Mouse (Mus musculus): ENCODE data around the gene Unc93a2.
"Not testable (repeated sequence)": the region's sequence is repeated elsewhere in the genome, so short reads cannot be mapped to it uniquely, and the experiment has no call there.

- TF ChIP-seq POLR2A (IDR thresholded peaks at IDR 0.05; ENCODE audit: low read depth, low read length); CTCF (conservative IDR thresholded peaks at IDR 0.05; ENCODE audit: insufficient read depth, insufficient read length, low read depth, low read length): not testable (repeated sequence)
Measured at GRCm38 (mm10) chr17:7395116-7395515, 9.9 kb upstream of the Unc93a2 start.

Measured in kidney, adult 2 months (tissue).